Mouse (Mus musculus): ENCODE measurements at regions not wholly inside any gene's neighbourhood (a gene's known extent, or its start where the extent isn't known, plus 50 kb on each side); places are given as distances from the start of the nearest gene placed in this dataset.
"Not testable (repeated sequence)": the region's sequence is repeated elsewhere in the genome, so short reads cannot be mapped to it uniquely, and the experiment has no call there.

DNA sequence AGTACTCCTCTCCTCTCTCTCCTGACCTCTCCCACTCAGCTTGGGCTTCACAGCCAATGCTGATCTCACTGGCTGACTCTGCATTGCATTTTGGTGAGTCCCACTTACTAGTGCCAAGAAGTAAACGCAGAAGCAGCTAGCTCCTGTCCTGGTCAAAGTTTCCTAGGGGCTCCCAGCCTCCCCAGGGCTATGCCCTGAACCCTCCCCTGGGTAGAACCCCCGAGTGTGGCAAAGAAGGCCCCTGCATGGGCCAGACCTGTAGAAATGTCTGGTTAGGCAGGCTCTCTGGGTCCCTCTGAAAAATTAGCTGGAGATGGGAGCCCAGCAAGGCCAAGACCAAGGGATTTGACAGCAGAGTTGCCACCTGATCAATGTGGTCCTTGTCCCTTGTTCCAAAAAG is 454.3 kb downstream of the Gm10330 start:
- DNase-seq (ENCODE audit: low spot score) = not testable (repeated sequence)

DNA sequence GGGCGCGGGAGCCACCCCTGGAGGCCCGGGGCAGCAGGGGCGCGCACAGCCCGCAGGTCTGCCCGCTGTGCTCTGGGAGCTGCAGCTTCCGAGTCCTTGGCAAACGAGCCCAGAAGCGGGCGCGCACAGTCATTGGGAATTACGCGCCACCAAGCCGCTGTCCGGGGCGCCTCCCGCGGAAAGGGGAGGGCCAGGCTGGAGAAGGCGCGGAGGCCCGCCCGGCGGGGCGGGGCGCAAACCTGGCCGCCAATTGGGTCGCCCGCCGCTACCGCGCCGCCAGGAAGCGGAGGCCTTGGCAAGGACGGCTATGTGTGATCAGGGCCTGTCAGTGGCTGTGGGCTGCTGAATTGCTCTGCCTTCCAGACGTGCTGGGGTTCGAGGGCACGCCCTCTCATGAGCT is 464.9 kb downstream of the Gm10330 start:
- peak; percentile 60 for DNase-seq (ENCODE audit: low spot score)
